Mouse (Mus musculus) myocyte (in vitro differentiated cells): ENCODE measurements around the gene Arhgef40. TPM values are rescaled to one million over a fixed set of nuclear protein-coding genes. Genes with fewer than 3 reads are reported as not detected.

Source experiments
- H3K27me3 ChIP-seq: one replicate; pipeline ENCODE4 v1.6.1; 2011; ENCODE audit not compliant: control insufficient read depth, insufficient read depth, insufficient read length
- H3K36me3 ChIP-seq: one replicate; pipeline ENCODE4 v1.6.1; 2011; ENCODE audit not compliant: control insufficient read depth, insufficient read depth
- H3K4me2 ChIP-seq: one replicate; pipeline ENCODE4 v1.6.1; 2011; ENCODE audit warnings: low read depth, control low read depth
- H3K4me3 ChIP-seq: one replicate; pipeline ENCODE4 v1.5.1; 2011; ENCODE audit warnings: mild to moderate bottlenecking, control low read depth, moderate library complexity
- H3K79me2 ChIP-seq: one replicate; pipeline ENCODE4 v1.6.1; 2011; ENCODE audit not compliant: control insufficient read depth, insufficient read depth
- H3ac ChIP-seq: one replicate; pipeline ENCODE4 v1.6.1; 2011; ENCODE audit not compliant: control insufficient read depth, insufficient read length
- CEBPB ChIP-seq: IDR thresholded peaks from 2 replicates; pipeline ENCODE4 v1.6.1; 2011; ENCODE audit warnings: mild to moderate bottlenecking, moderate library complexity; ENCODE audit not compliant: poor library complexity, insufficient read depth, severe bottlenecking
- E2F4 ChIP-seq: IDR thresholded peaks from one replicate; pipeline ENCODE4 v1.6.1; 2011; ENCODE audit warnings: mild to moderate bottlenecking, control low read depth, moderate library complexity; ENCODE audit not compliant: insufficient read depth
- MAX ChIP-seq: IDR thresholded peaks from one replicate; pipeline ENCODE4 v1.6.1; 2011; ENCODE audit warnings: low read depth, mild to moderate bottlenecking, control low read depth
- MYOD1 ChIP-seq, 3 experiments: IDR thresholded peaks; one replicate each; pipeline ENCODE4 v1.6.1; 2011; ENCODE audit warnings: control low read depth in 2 of 3, low read depth in 2 of 3, mild to moderate bottlenecking in 2 of 3, moderate library complexity in 1 of 3; ENCODE audit not compliant: insufficient read length in 2 of 3, control insufficient read depth in 1 of 3
- MYOG ChIP-seq, 3 experiments: IDR thresholded peaks; one replicate each; pipeline ENCODE4 v1.6.1; 2011; ENCODE audit warnings: control low read depth in 2 of 3, low read depth in 2 of 3, mild to moderate bottlenecking in 2 of 3; ENCODE audit not compliant: insufficient read length in 2 of 3, control insufficient read depth in 1 of 3, insufficient read depth in 1 of 3
- POLR2A ChIP-seq: IDR thresholded peaks from one replicate; pipeline ENCODE4 v1.6.1; 2011; ENCODE audit warnings: low read depth, mild to moderate bottlenecking, control low read depth, moderate library complexity; ENCODE audit not compliant: insufficient read length
- POLR2AphosphoS2 ChIP-seq: IDR thresholded peaks from one replicate; pipeline ENCODE4 v1.6.1; 2011; ENCODE audit warnings: low read depth, control low read depth; ENCODE audit not compliant: insufficient read length
- REST ChIP-seq: IDR thresholded peaks from one replicate; pipeline ENCODE4 v1.6.1; 2011; ENCODE audit warnings: mild to moderate bottlenecking, control low read depth, moderate library complexity; ENCODE audit not compliant: insufficient read depth, insufficient read length
- SRF ChIP-seq: IDR thresholded peaks from one replicate; pipeline ENCODE4 v1.6.1; 2011; ENCODE audit warnings: low read depth; ENCODE audit not compliant: control insufficient read depth, insufficient read length
- TCF12 ChIP-seq: IDR thresholded peaks from one replicate; pipeline ENCODE4 v1.6.1; 2011; ENCODE audit warnings: mild to moderate bottlenecking, control low read depth; ENCODE audit not compliant: poor library complexity, insufficient read depth, severe bottlenecking
- TCF3 ChIP-seq: IDR thresholded peaks from one replicate; pipeline ENCODE4 v1.6.1; 2011; ENCODE audit warnings: low read depth, control low read depth; ENCODE audit not compliant: insufficient read length
- USF1 ChIP-seq: IDR thresholded peaks from one replicate; pipeline ENCODE4 v1.6.1; 2011; ENCODE audit warnings: low read depth, mild to moderate bottlenecking, control low read depth, moderate library complexity
- polyA plus RNA-seq: library from polyadenylated mRNA; unstranded; fragments of >200 nt; fragmentation: generic; extraction: Trizol; gene quantifications from one replicate; pipeline ENCODE4 v1.2.1, GENCODE M21; 2012; ENCODE audit warnings: missing spikeins

Arhgef40 gene
- polyA plus RNA-seq, 1 experiment = 35.0 TPM

GRCm38 (mm10) chr14:52014271-52014760 lies 29.8 kb downstream of the Arhgef40 start:
- Histone ChIP-seq H3K4me2 (no peak overlapping the region), H3K4me3 (peak overlapping the region; percentile 39), H3K36me3 (no peaks in the 10 kb centered on the region), H3K79me2 (no peaks in the 10 kb centered on the region), H3ac (peak overlapping the region; percentile 33), H3K27me3 (no peaks in the 10 kb centered on the region)
- TF ChIP-seq TCF12 (no peak), MAX (no peak), SRF (no peak), MYOD1 (IDR thresholded peaks at IDR 0.05; ENCODE audit: control insufficient read depth in 1 of 3, insufficient read length in 2 of 3, low read depth in 2 of 3) (no peak), REST (no peak), MYOG (IDR thresholded peaks at IDR 0.05; ENCODE audit: control insufficient read depth in 1 of 3, insufficient read depth in 1 of 3, insufficient read length in 2 of 3, low read depth in 2 of 3) (no peak), POLR2A (no peak)

DNA sequence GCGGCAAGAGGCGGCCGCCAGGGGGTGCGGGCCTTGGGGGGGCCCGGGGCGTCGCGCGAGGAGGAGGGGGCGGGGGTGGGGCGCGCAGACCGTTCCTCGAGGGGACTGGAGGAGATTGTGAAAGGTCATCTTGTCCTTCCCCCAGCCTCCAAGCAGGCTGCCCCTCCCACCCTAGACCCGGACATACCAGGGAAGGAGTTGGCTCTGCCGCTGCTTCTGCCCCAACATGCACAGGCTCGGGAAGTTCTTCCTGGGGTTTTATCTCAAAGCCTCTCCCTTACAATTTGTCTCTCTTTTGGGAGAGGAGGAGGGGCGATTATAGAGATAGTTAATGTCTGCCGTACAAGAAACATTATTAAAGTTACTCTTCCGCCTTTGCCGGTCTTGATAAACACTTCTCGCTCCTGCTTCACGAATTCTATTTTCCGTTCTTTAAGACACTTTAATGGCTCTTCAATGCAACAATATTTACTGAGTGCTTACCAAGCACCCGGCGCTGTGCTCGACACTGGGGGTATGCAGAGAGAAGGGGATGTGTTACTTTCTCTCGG lies 30.3 kb downstream of the Arhgef40 start:
- H3K4me2 ChIP-seq = peak overlapping the region; percentile 99
- peak overlapping the region; percentile 33 for H3ac ChIP-seq
- peak overlapping the region; percentile 39 for H3K4me3 ChIP-seq

GRCm38 (mm10) chr14:52015445-52016100 lies 31.1 kb downstream of the Arhgef40 start, which contains the start of gene Tmem253:
Gene Tmem253, plus strand, starts transcription at chr14:52015658.
- H3K4me3 ChIP-seq = peak within 1 kb of the TSS; percentile 39
- peak within 1 kb of the TSS; percentile 33 for H3ac ChIP-seq
- no peaks in the 10 kb centered on the region for H3K27me3 ChIP-seq
- TF ChIP-seq POLR2A = no peak
- TF ChIP-seq TCF3 = no peak
- TF ChIP-seq REST = no peak
- TF ChIP-seq CEBPB = no peak
- TF ChIP-seq POLR2AphosphoS2 = no peak
- TF ChIP-seq MYOD1 (IDR thresholded peaks at IDR 0.05; ENCODE audit: control insufficient read depth in 1 of 3, insufficient read length in 2 of 3, low read depth in 2 of 3) = no peak
- TF ChIP-seq SRF = no peak
- no peak for TF ChIP-seq MAX
- TF ChIP-seq TCF12 = no peak
- H3K36me3 ChIP-seq = no peaks in the 10 kb centered on the region
- no peaks in the 10 kb centered on the region for H3K79me2 ChIP-seq
- H3K4me2 ChIP-seq = peak within 1 kb of the TSS; percentile 99

More for the DNA sequence above, 30.3 kb downstream of the Arhgef40 start:
- Histone ChIP-seq H3K79me2 (no peaks in the 10 kb centered on the region), H3K36me3 (no peaks in the 10 kb centered on the region), H3K27me3 (no peaks in the 10 kb centered on the region)
- TF ChIP-seq POLR2A (peak; percentile 57), TCF3 (no peak), POLR2AphosphoS2 (peak; percentile 71), REST (no peak)

GRCm38 (mm10) chr14:52016625-52017405 lies 32.3 kb downstream of the Arhgef40 start:
- H3K4me2 ChIP-seq = no peak overlapping the region
- no peaks in the 10 kb centered on the region for H3K79me2 ChIP-seq
- H3K36me3 ChIP-seq = no peaks in the 10 kb centered on the region
- no peak overlapping the region for H3ac ChIP-seq
- no peak overlapping the region for H3K4me3 ChIP-seq
- H3K27me3 ChIP-seq = no peaks in the 10 kb centered on the region
- TF ChIP-seq POLR2AphosphoS2 (no peak), TCF12 (no peak), TCF3 (no peak), POLR2A (no peak), USF1 (no peak), CEBPB (no peak), REST (no peak), SRF (no peak), MYOD1 (IDR thresholded peaks at IDR 0.05; ENCODE audit: control insufficient read depth in 1 of 3, insufficient read length in 2 of 3, low read depth in 2 of 3) (no peak), MAX (no peak), MYOG (IDR thresholded peaks at IDR 0.05; ENCODE audit: control insufficient read depth in 1 of 3, insufficient read depth in 1 of 3, insufficient read length in 2 of 3, low read depth in 2 of 3) (no peak), E2F4 (no peak)

DNA sequence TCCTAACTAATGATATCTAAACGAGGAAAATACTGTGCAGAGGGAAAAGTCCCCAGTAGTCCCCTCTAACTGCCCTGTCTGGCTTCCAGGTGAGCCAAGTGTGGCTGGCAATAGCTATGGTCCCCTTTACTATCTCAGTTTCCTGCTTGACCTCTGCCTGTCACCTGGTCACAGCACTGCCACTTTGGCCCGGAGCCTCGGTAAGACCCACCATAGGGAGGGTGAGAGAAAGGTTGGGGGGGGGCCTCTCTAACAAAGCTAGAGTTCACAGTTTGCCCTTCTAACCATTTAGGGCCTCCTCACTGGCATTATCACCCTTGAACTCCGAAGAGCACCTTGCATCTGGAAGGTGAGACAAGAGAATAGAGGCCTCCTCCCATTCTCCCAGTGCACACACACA lies 33.1 kb downstream of the Arhgef40 start:
- no peaks in the 10 kb centered on the region for H3K36me3 ChIP-seq
- TF ChIP-seq MYOD1 (IDR thresholded peaks at IDR 0.05; ENCODE audit: control insufficient read depth in 1 of 3, insufficient read length in 2 of 3, low read depth in 2 of 3) (no peak), MAX (no peak), REST (no peak), POLR2A (no peak), MYOG (IDR thresholded peaks at IDR 0.05; ENCODE audit: control insufficient read depth in 1 of 3, insufficient read depth in 1 of 3, insufficient read length in 2 of 3, low read depth in 2 of 3) (no peak)
- no peak overlapping the region for H3K4me2 ChIP-seq
- H3K79me2 ChIP-seq = no peaks in the 10 kb centered on the region
- H3K27me3 ChIP-seq = no peaks in the 10 kb centered on the region
- H3K4me3 ChIP-seq = no peak overlapping the region
- no peak overlapping the region for H3ac ChIP-seq
